Mouse (Mus musculus) heart, adult 2 months (tissue): ENCODE data around the gene Setd7.

Source experiments
- CTCF ChIP-seq: fragments of 200-600 bp; IDR thresholded peaks from 2 replicates; pipeline ENCODE4 v1.8.1; 2022; ENCODE audit warnings: antibody characterized with exemption, mild to moderate bottlenecking, moderate library complexity
- POLR2A ChIP-seq: fragments of 200-500 bp; IDR thresholded peaks from 2 replicates; pipeline ENCODE4 v1.6.1; 2011; ENCODE audit warnings: mild to moderate bottlenecking, low read depth, low read length, control low read depth; ENCODE audit not compliant: insufficient read depth

DNA sequence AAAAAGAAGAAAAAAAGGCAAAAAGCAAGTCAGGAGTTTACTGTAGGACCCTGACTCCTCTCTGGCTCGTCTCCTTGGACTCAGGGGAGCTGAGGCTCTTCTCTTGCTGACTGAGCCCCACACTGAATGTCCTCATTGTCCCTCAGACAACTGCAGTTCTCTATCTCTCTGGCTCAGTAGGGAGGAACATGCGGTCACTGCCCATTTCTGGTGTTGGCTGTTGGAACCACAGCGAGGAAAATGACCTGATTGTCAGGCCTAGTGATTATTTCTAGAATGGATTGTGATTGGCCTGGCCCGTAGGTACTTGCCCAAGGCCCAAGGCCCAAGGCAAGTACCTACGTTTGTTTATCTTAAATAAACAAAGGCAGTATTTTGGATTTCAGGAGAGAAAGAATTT, 62.0 kb downstream of the Setd7 start:
- TF ChIP-seq CTCF (no peak), POLR2A (no peak)
